Mouse (Mus musculus): Measurements from ENCODE around the gene Atxn1. TPM values are rescaled to one million over a fixed set of nuclear protein-coding genes. Genes with fewer than 3 reads are reported as not detected.

Gene Atxn1
- total and polyA plus RNA-seq, 2 experiments from 2014 or later: 12.0 to 31.4 TPM

DNA sequence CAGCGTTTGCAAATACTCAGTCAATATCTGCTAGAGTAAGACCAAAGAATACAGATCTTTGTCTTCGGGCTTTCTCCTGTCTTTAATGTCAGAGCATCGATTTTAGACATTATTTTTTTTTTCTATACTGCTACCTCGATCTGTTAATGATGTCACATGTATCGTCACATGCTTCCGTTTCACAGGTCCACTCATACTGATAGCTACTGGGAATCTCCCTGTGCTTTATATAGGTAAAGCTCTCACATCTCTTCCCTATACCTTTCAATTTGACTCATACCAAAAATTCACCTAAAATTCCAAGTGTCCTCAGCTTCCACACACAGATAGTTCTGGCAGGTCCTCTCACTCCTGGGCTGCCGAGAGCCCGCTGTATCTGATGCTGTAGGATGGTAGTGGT, 277.2 kb downstream of the Atxn1 start:
- DNase-seq (ENCODE audit: low spot score) (no peak), ATAC-seq (ENCODE audit: low FRiP score) (no peak)
- Histone ChIP-seq H3K36me3 (ENCODE audit: insufficient read depth, low read length) (no peaks in the 10 kb centered on the region), H3K27me3 (ENCODE audit: insufficient read depth, low read length) (no peaks in the 10 kb centered on the region), H3K9me3 (ENCODE audit: low read length) (no peaks in the 10 kb centered on the region), H3K27ac (ENCODE audit: low read depth, low read length) (no peak overlapping the region), H3K9ac (replicated peaks; ENCODE audit: low read length, poor library complexity, severe bottlenecking) (no peak overlapping the region), H3K4me2 (ENCODE audit: low read depth, low read length, poor library complexity, severe bottlenecking) (no peak overlapping the region), H3K4me1 (ENCODE audit: insufficient read depth, low read length) (peaks cover 3% of the 10 kb centered on the region; the same call in 1 of the 2 replicates), H3K4me3 (ENCODE audit: low read depth, low read length) (no peak overlapping the region)
- WGBS: 89% methylated on average over 8 of the region's 8 CpGs
- no peak for TF ChIP-seq CTCF (IDR thresholded peaks at IDR 0.05)

DNA sequence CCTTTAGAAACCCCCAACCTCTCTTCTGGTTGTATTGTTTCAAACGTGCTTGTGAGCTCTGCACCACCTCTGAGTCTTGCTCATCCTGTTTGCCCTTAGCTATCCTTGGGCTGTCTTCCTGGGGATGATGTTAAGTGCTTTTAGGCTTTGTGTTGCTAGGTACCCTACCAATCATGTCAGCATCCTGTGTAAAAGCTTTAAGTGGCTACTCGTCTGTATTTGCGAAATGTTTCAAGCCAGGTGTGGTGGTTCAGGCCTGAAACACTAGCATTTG, 278.6 kb downstream of the Atxn1 start:
- WGBS: 55% methylated on average over 3 of the region's 3 CpGs
- no peak overlapping the region for H3K27ac ChIP-seq (ENCODE audit: low read depth, low read length)
- H3K4me2 ChIP-seq (ENCODE audit: low read depth, low read length, poor library complexity, severe bottlenecking): no peak overlapping the region
- no peak for TF ChIP-seq CTCF (IDR thresholded peaks at IDR 0.05)
- no peak for DNase-seq (ENCODE audit: low spot score)
- no peak overlapping the region for H3K9ac ChIP-seq (replicated peaks; ENCODE audit: low read length, poor library complexity, severe bottlenecking)
- peaks cover 3% of the 10 kb centered on the region; the same call in 1 of the 2 replicates for H3K4me1 ChIP-seq (ENCODE audit: insufficient read depth, low read length)
- H3K9me3 ChIP-seq (ENCODE audit: low read length): no peaks in the 10 kb centered on the region
- H3K27me3 ChIP-seq (ENCODE audit: insufficient read depth, low read length): no peaks in the 10 kb centered on the region
- H3K4me3 ChIP-seq (ENCODE audit: low read depth, low read length): no peak overlapping the region
- H3K36me3 ChIP-seq (ENCODE audit: insufficient read depth, low read length): no peaks in the 10 kb centered on the region
- no peak for ATAC-seq (ENCODE audit: low FRiP score)

DNA sequence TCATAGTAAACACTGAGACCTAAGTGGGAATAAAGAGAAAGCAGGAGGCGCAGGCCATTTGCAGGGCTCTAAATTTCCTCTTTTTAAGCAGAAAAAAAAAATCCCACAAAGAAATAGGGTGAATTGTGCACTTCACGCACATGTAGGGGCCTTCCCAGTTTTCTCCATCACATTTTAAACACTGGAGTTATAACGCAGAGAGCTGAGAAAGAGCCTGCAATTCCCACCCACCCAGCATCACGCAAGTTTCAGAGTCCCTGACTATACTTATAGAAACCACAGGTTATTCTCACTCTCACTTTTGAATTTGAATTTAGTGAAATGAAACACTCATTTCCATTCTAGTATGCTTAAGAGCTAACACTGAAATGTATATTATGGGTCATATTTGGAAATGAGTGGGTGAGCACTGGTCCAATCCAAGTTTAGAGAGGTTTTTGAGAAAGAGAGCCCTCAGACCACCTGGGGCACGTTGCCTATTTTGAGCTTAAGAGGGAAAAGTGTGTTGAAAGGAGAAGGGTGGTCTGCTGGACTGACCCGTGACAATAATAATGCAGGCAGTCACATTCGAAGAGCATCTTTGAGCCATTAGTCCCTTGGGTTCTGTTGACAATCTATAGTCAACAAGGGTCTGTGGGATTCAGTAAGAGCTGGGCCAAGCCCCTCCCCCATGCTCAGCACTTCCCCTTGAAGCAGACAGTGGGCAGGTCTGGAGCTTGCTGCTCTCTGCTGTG, 279.1 kb downstream of the Atxn1 start:
- H3K4me3 ChIP-seq (ENCODE audit: low read depth, low read length): no peak overlapping the region
- TF ChIP-seq CTCF (IDR thresholded peaks at IDR 0.05): no peak
- H3K9ac ChIP-seq (replicated peaks; ENCODE audit: low read length, poor library complexity, severe bottlenecking): no peak overlapping the region
- H3K4me2 ChIP-seq (ENCODE audit: low read depth, low read length, poor library complexity, severe bottlenecking): no peak overlapping the region
- ATAC-seq (ENCODE audit: low FRiP score) (no peak), DNase-seq (ENCODE audit: low spot score) (no peak)
- WGBS: 83% methylated on average over 7 of the region's 7 CpGs
- H3K9me3 ChIP-seq (ENCODE audit: low read length): no peaks in the 10 kb centered on the region
- peaks cover 3% of the 10 kb centered on the region; the same call in 1 of the 2 replicates for H3K4me1 ChIP-seq (ENCODE audit: insufficient read depth, low read length)
- H3K27me3 ChIP-seq (ENCODE audit: insufficient read depth, low read length): no peaks in the 10 kb centered on the region
- H3K27ac ChIP-seq (ENCODE audit: low read depth, low read length): no peak overlapping the region
- H3K36me3 ChIP-seq (ENCODE audit: insufficient read depth, low read length): no peaks in the 10 kb centered on the region

DNA sequence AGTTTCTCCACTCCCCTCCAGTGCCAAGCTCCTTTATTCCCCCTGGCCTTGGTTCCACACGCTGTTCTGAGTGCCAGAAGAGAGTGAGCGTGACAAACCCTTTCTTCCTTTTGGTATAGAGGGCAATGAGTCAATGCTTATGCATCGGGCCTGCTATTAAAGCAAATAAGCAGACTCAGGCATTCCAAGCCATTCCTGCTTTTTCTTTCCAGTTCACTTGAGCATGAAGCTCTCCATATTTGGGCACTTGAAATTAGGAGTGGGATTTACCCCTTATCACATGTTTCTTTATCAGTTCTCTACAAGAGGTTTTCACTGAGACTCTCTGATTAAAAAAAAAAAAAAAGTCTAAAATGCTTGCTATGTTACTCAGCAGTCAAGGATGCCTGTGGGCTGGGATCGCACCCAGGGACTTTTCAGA, 279.9 kb downstream of the Atxn1 start:
- no peak overlapping the region for H3K4me2 ChIP-seq (ENCODE audit: low read depth, low read length, poor library complexity, severe bottlenecking)
- no peak overlapping the region for H3K9ac ChIP-seq (replicated peaks; ENCODE audit: low read length, poor library complexity, severe bottlenecking)
- no peaks in the 10 kb centered on the region for H3K9me3 ChIP-seq (ENCODE audit: low read length)
- DNase-seq (ENCODE audit: low spot score): no peak
- ATAC-seq (ENCODE audit: low FRiP score): no peak
- no peak for TF ChIP-seq CTCF (IDR thresholded peaks at IDR 0.05)
- H3K4me1 ChIP-seq (ENCODE audit: insufficient read depth, low read length): 0 out of 2 replicates have a peak, but pooled peaks cover 3% of the 10 kb centered on the region
- no peaks in the 10 kb centered on the region for H3K36me3 ChIP-seq (ENCODE audit: insufficient read depth, low read length)
- no peak overlapping the region for H3K27ac ChIP-seq (ENCODE audit: low read depth, low read length)
- WGBS: 53% methylated on average over 4 of the region's 4 CpGs
- H3K27me3 ChIP-seq (ENCODE audit: insufficient read depth, low read length): no peaks in the 10 kb centered on the region
- no peak overlapping the region for H3K4me3 ChIP-seq (ENCODE audit: low read depth, low read length)

DNA sequence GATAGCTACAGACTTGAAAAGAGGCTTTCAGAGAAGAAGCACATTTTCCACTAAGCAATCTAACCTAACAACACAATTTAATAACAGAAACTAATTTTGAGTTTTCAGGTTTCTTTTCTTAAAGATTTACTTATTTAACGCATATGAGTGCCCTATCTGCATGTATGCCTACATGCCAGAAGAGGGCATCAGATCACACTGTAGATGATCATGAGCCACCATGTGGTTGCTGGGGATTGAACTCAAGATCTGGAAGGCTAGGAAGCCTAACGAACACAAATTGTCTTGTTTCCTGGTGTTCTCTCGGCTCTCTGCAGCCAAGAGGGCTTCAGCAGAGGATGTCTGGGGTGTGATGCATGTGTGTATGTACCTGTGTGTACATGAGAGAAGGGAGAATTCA, 280.8 kb downstream of the Atxn1 start:
- 0 out of 2 replicates have a peak, but pooled peaks cover 3% of the 10 kb centered on the region for H3K4me1 ChIP-seq (ENCODE audit: insufficient read depth, low read length)
- WGBS: 77% methylated on average over 3 of the region's 3 CpGs
- TF ChIP-seq CTCF (IDR thresholded peaks at IDR 0.05): peak; percentile 69
- ATAC-seq (ENCODE audit: low FRiP score): no peak
- H3K4me3 ChIP-seq (ENCODE audit: low read depth, low read length): no peak overlapping the region
- H3K27ac ChIP-seq (ENCODE audit: low read depth, low read length): no peak overlapping the region
- H3K9me3 ChIP-seq (ENCODE audit: low read length): no peaks in the 10 kb centered on the region
- no peaks in the 10 kb centered on the region for H3K27me3 ChIP-seq (ENCODE audit: insufficient read depth, low read length)
- peak; percentile 35 for DNase-seq (ENCODE audit: low spot score)
- H3K36me3 ChIP-seq (ENCODE audit: insufficient read depth, low read length): no peaks in the 10 kb centered on the region
- no peak overlapping the region for H3K9ac ChIP-seq (replicated peaks; ENCODE audit: low read length, poor library complexity, severe bottlenecking)
- H3K4me2 ChIP-seq (ENCODE audit: low read depth, low read length, poor library complexity, severe bottlenecking): no peak overlapping the region

DNA sequence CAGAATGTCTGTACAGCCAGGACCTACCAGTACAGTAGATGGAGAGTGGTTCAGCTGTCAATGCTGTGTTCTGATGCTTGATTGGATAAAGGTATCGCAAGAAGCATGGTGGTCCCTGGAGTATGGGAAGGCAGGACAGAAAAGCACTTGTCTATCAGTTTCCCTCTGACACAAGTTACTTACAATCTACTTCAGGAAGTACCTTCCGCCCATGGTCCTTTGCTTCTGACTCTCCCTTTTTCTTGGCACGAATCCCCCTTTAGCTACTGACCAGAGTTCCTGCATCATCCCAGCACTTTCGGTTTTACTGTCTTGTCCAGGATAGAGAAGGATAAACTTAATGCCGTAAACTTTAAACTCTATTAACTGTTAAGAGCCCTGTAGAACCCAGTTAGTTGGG, 283.6 kb downstream of the Atxn1 start:
- H3K4me2 ChIP-seq (ENCODE audit: low read depth, low read length, poor library complexity, severe bottlenecking): no peak overlapping the region
- no peak for TF ChIP-seq CTCF (IDR thresholded peaks at IDR 0.05)
- H3K27me3 ChIP-seq (ENCODE audit: insufficient read depth, low read length): no peaks in the 10 kb centered on the region
- no peak for ATAC-seq (ENCODE audit: low FRiP score)
- no peaks in the 10 kb centered on the region for H3K36me3 ChIP-seq (ENCODE audit: insufficient read depth, low read length)
- no peak overlapping the region for H3K4me3 ChIP-seq (ENCODE audit: low read depth, low read length)
- WGBS: 87% methylated on average over 5 of the region's 5 CpGs
- 0 out of 2 replicates have a peak, but pooled peaks cover 3% of the 10 kb centered on the region for H3K4me1 ChIP-seq (ENCODE audit: insufficient read depth, low read length)
- no peak overlapping the region for H3K27ac ChIP-seq (ENCODE audit: low read depth, low read length)
- no peaks in the 10 kb centered on the region for H3K9me3 ChIP-seq (ENCODE audit: low read length)
- H3K9ac ChIP-seq (replicated peaks; ENCODE audit: low read length, poor library complexity, severe bottlenecking): no peak overlapping the region
- DNase-seq (ENCODE audit: low spot score): no peak

Measured in midbrain, postnatal 0 days (tissue).